Mouse (Mus musculus): ENCODE results near the gene Iqcn. TPM values are rescaled to one million over a fixed set of nuclear protein-coding genes. Genes with fewer than 3 reads are reported as not detected.

Iqcn gene
- polyA plus RNA-seq, 1 experiment from 2014 or later, result 0.07 TPM

GRCm38 (mm10) chr8:70742176-70742575 lies 38.9 kb downstream of the Iqcn start:
- peaks cover 90% of the 10 kb centered on the region for H3K27me3 ChIP-seq

GRCm38 (mm10) chr8:70742981-70743655 lies 39.9 kb downstream of the Iqcn start:
- peak overlapping the region; percentile 44; the same call in 1 of the 2 replicates for H3K9ac ChIP-seq
- peaks cover 90% of the 10 kb centered on the region for H3K27me3 ChIP-seq
- H3K4me3 ChIP-seq, result peak overlapping the region; percentile 32

More at GRCm38 (mm10) chr8:70742176-70742575, 38.9 kb downstream of the Iqcn start:
- Histone ChIP-seq H3K27ac (no peak overlapping the region), H3K4me3 (no peak overlapping the region), H3K9me3 (no peaks in the 10 kb centered on the region), H3K9ac (no peak overlapping the region), H3K4me2 (no peak overlapping the region), H3K36me3 (no peaks in the 10 kb centered on the region), H3K4me1 (peaks cover 17% of the 10 kb centered on the region)
- ATAC-seq (ENCODE audit: insufficient number of reproducible peaks, insufficient read depth, low FRiP score, low TSS enrichment, low read depth), result no peak
- 60% methylated on average over 11 of the region's 11 CpGs for WGBS

GRCm38 (mm10) chr8:70743656-70744590 lies 40.7 kb downstream of the Iqcn start:
- Histone ChIP-seq H3K4me3 (peak overlapping the region; percentile 32), H3K27me3 (peaks cover 91% of the 10 kb centered on the region), H3K9me3 (no peaks in the 10 kb centered on the region), H3K36me3 (no peaks in the 10 kb centered on the region), H3K27ac (no peak overlapping the region), H3K4me1 (peaks cover 17% of the 10 kb centered on the region), H3K9ac (peak overlapping the region; percentile 58), H3K4me2 (peak overlapping the region; percentile 53)
- ATAC-seq (ENCODE audit: insufficient number of reproducible peaks, insufficient read depth, low FRiP score, low TSS enrichment, low read depth), result 0 out of 2 replicates have a peak, but pooled peaks have one; percentile 21
- WGBS, result 2% methylated on average over 48 of the region's 48 CpGs

More at GRCm38 (mm10) chr8:70742981-70743655, 39.9 kb downstream of the Iqcn start:
- Histone ChIP-seq H3K27ac (no peak overlapping the region), H3K36me3 (no peaks in the 10 kb centered on the region), H3K4me2 (peak overlapping the region; percentile 53), H3K4me1 (peaks cover 17% of the 10 kb centered on the region), H3K9me3 (no peaks in the 10 kb centered on the region)
- 1% methylated on average over 38 of the region's 38 CpGs for WGBS
- ATAC-seq (ENCODE audit: insufficient number of reproducible peaks, insufficient read depth, low FRiP score, low TSS enrichment, low read depth), result no peak

GRCm38 (mm10) chr8:70744806-70745205 lies 41.5 kb downstream of the Iqcn start:
- Histone ChIP-seq H3K36me3 (no peaks in the 10 kb centered on the region), H3K27ac (no peak overlapping the region), H3K27me3 (peaks cover 95% of the 10 kb centered on the region), H3K4me3 (no peak overlapping the region), H3K9ac (no peak overlapping the region), H3K4me2 (no peak overlapping the region), H3K9me3 (no peaks in the 10 kb centered on the region), H3K4me1 (peaks cover 17% of the 10 kb centered on the region)
- 55% methylated on average over 11 of the region's 11 CpGs for WGBS
- ATAC-seq (ENCODE audit: insufficient number of reproducible peaks, insufficient read depth, low FRiP score, low TSS enrichment, low read depth), result no peak

GRCm38 (mm10) chr8:70745691-70746220 lies 42.5 kb downstream of the Iqcn start:
- peaks cover 17% of the 10 kb centered on the region for H3K4me1 ChIP-seq
- 59% methylated on average over 19 of the region's 19 CpGs for WGBS
- no peak for ATAC-seq (ENCODE audit: insufficient number of reproducible peaks, insufficient read depth, low FRiP score, low TSS enrichment, low read depth)

GRCm38 (mm10) chr8:70746676-70747075 lies 43.4 kb downstream of the Iqcn start:
- Histone ChIP-seq H3K36me3 (no peaks in the 10 kb centered on the region), H3K9ac (no peak overlapping the region), H3K4me1 (peaks cover 17% of the 10 kb centered on the region), H3K27me3 (peaks cover 78% of the 10 kb centered on the region), H3K4me3 (no peak overlapping the region), H3K4me2 (no peak overlapping the region), H3K9me3 (no peaks in the 10 kb centered on the region), H3K27ac (no peak overlapping the region)
- ATAC-seq (ENCODE audit: insufficient number of reproducible peaks, insufficient read depth, low FRiP score, low TSS enrichment, low read depth), result no peak
- 72% methylated on average over 9 of the region's 9 CpGs for WGBS

More at GRCm38 (mm10) chr8:70745691-70746220, 42.5 kb downstream of the Iqcn start:
- H3K4me3 ChIP-seq, result no peak overlapping the region
- peaks cover 87% of the 10 kb centered on the region for H3K27me3 ChIP-seq
- no peak overlapping the region for H3K4me2 ChIP-seq
- no peaks in the 10 kb centered on the region for H3K9me3 ChIP-seq
- no peak overlapping the region for H3K27ac ChIP-seq
- no peak overlapping the region for H3K9ac ChIP-seq
- no peaks in the 10 kb centered on the region for H3K36me3 ChIP-seq

- no peak overlapping the region for H3K27ac ChIP-seq
- H3K4me2 ChIP-seq, result no peak overlapping the region
- no peaks in the 10 kb centered on the region for H3K9me3 ChIP-seq
- WGBS, result 82% methylated on average over 18 of the region's 18 CpGs
- no peak overlapping the region for H3K9ac ChIP-seq
- H3K4me1 ChIP-seq, result peaks cover 17% of the 10 kb centered on the region
- H3K4me3 ChIP-seq, result no peak overlapping the region
- H3K36me3 ChIP-seq, result no peaks in the 10 kb centered on the region
- no peak for ATAC-seq (ENCODE audit: insufficient number of reproducible peaks, insufficient read depth, low FRiP score, low TSS enrichment, low read depth)
- peaks cover 71% of the 10 kb centered on the region for H3K27me3 ChIP-seq
Observed at GRCm38 (mm10) chr8:70747211-70747890, 44.1 kb downstream of the Iqcn start.

GRCm38 (mm10) chr8:70748246-70749096 lies 45.2 kb downstream of the Iqcn start:
- no peak overlapping the region for H3K4me3 ChIP-seq
- H3K4me1 ChIP-seq, result peaks cover 15% of the 10 kb centered on the region
- H3K27me3 ChIP-seq, result peaks cover 60% of the 10 kb centered on the region
- H3K9ac ChIP-seq, result no peak overlapping the region
- H3K9me3 ChIP-seq, result no peaks in the 10 kb centered on the region
- H3K4me2 ChIP-seq, result no peak overlapping the region
- 89% methylated on average over 23 of the region's 23 CpGs for WGBS
- ATAC-seq (ENCODE audit: insufficient number of reproducible peaks, insufficient read depth, low FRiP score, low TSS enrichment, low read depth), result no peak
- H3K27ac ChIP-seq, result no peak overlapping the region
- no peaks in the 10 kb centered on the region for H3K36me3 ChIP-seq

GRCm38 (mm10) chr8:70749097-70749674 lies 45.9 kb downstream of the Iqcn start:
- Histone ChIP-seq H3K4me3 (no peak overlapping the region), H3K9ac (no peak overlapping the region), H3K4me2 (no peak overlapping the region), H3K36me3 (no peaks in the 10 kb centered on the region), H3K27me3 (peaks cover 52% of the 10 kb centered on the region), H3K27ac (no peak overlapping the region), H3K9me3 (no peaks in the 10 kb centered on the region), H3K4me1 (peaks cover 9% of the 10 kb centered on the region)
- ATAC-seq (ENCODE audit: insufficient number of reproducible peaks, insufficient read depth, low FRiP score, low TSS enrichment, low read depth), result no peak
- WGBS, result 78% methylated on average over 19 of the region's 19 CpGs

- H3K4me1 ChIP-seq, result peaks cover 11% of the 10 kb centered on the region
- ATAC-seq (ENCODE audit: insufficient number of reproducible peaks, insufficient read depth, low FRiP score, low TSS enrichment, low read depth), result no peak
- no peaks in the 10 kb centered on the region for H3K36me3 ChIP-seq
- 78% methylated on average over 13 of the region's 13 CpGs for WGBS
- H3K27me3 ChIP-seq, result peaks cover 42% of the 10 kb centered on the region
- H3K4me3 ChIP-seq, result no peak overlapping the region
- H3K4me2 ChIP-seq, result no peak overlapping the region
- no peak overlapping the region for H3K27ac ChIP-seq
- H3K9ac ChIP-seq, result no peak overlapping the region
- no peaks in the 10 kb centered on the region for H3K9me3 ChIP-seq
Observed at GRCm38 (mm10) chr8:70750128-70750680, 46.9 kb downstream of the Iqcn start.
